Mouse (Mus musculus): ENCODE data around the gene Myrfl. TPM values are rescaled to one million over a fixed set of nuclear protein-coding genes. Genes with fewer than 3 reads are reported as not detected.
A peak's percentile ranks its signal among the peaks of the same experiment; 100 is the strongest.

The Myrfl gene
- polyA plus RNA-seq, 1 experiment from 2014 or later, result 0.04 TPM

DNA sequence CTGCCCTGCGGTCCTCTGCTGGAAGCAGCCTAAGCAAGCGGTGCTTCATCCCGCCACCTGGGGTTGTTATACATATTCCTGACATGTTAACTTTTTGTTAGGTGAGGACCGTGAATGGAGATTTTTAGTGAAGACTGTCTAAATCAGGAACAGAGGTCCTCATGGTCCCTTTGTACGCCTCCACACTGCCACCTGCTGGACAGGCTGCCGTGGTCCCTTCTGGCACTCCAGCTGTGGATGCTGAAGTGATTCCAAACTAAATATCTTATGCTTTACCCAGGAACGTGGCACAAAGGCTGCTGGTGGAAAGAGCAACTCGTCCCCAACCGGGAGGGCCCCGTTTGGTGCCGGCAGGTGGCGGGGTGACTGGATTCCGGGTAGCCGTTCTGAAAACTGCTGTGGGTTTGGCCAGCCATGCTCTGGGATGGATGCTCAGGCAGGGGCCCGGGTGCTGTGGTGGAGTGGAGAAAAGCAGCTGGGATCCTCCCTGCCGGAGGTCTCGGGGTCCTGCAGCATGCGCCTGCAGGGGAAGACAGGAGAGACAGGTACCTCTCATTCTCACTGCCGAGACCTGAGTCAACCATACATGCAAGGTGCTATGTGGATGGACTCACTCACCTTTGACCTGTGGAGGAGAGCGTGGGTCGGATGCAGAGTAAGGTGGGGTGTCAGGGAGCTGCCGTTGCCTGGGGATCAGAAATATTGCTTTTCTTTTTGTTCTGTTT is 47.8 kb downstream of the Myrfl start:
- Histone ChIP-seq H3K4me1 (peaks cover 11% of the 10 kb centered on the region), H3K27me3 (ENCODE audit: low read depth, poor library complexity, severe bottlenecking) (no peaks in the 10 kb centered on the region), H3K4me3 (0 out of 2 replicates have a peak overlapping the region, but pooled peaks have one; percentile 31), H3K9me3 (replicated peaks) (no peaks in the 10 kb centered on the region), H3K27ac (peak overlapping the region; percentile 51; the same call in 1 of the 2 replicates), H3K36me3 (no peaks in the 10 kb centered on the region)
- 26% methylated on average over 22 of the region's 22 CpGs for WGBS
- peak; percentile 95 for DNase-seq (ENCODE audit: low spot score)

DNA sequence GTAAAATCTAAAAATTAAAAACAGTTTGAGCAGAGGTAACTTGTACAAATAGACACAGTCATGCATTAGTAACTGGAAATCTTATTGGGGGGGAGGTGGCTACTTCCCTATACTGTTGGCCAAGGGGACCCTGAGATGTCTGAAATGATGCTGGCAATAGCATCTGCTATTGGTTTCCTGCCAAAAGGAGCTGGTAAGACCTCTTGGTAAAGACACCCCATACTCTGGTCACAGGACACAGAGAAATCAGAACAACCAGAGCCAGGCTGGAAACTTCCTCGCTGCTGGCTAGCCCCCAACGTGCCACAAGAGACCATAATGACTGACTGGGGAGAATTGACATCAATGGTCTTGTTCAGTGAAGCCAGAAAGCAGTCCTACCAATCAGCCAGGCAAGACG is 55.2 kb downstream of the Myrfl start:
- Histone ChIP-seq H3K4me3 (no peak overlapping the region), H3K27me3 (ENCODE audit: low read depth, poor library complexity, severe bottlenecking) (no peaks in the 10 kb centered on the region), H3K36me3 (no peaks in the 10 kb centered on the region), H3K4me1 (no peaks in the 10 kb centered on the region), H3K27ac (no peak overlapping the region), H3K9me3 (replicated peaks) (no peaks in the 10 kb centered on the region)
- WGBS, result 78% methylated on average over 3 of the region's 3 CpGs
- DNase-seq (ENCODE audit: low spot score), result no peak

DNA sequence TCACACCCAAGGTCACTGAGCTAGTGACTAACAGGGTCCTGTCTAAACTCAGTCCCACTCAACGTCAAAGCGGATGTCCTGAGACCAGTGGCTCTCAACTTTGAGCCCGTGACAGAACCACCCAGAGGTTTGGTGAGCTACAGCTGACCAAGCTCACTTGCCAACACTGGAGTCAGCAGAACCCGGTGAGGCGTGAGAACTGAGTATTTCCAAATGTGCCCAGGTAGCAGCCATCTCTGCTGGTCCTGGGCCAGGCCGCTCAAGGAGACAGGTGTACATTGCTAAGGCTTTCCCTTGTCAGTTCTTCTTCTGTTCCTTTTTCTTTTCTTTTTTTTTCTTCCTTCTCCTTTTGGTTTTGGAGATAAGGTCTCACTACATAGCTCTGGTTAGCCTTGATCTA is 66.0 kb downstream of the Myrfl start:
- no peak for DNase-seq (ENCODE audit: low spot score)
- no peaks in the 10 kb centered on the region for H3K27me3 ChIP-seq (ENCODE audit: low read depth, poor library complexity, severe bottlenecking)
- H3K4me1 ChIP-seq, result peaks cover 27% of the 10 kb centered on the region
- no peaks in the 10 kb centered on the region for H3K36me3 ChIP-seq
- H3K27ac ChIP-seq, result no peak overlapping the region
- no peak overlapping the region for H3K4me3 ChIP-seq
- H3K9me3 ChIP-seq (replicated peaks), result no peaks in the 10 kb centered on the region
- 73% methylated on average over 6 of the region's 6 CpGs for WGBS

DNA sequence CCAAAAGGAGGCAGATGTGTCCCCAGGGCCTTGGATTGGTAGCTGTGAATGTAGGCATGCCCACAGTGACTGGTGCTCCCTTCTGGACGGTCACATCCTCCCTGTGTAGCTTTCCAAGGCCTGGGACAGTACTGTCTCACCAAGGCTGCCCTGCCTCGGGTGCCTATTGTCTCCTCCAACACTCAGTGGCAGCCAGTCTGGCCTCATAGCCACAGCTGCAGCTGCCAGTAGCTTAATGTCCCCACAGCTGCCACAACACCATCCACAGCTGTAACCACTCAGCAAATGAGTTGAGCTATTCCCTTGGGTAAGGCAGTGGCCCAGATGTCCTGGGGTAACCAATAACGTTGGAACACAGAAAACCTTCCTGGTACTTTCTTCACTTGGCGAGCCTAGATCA is 68.6 kb downstream of the Myrfl start:
- no peaks in the 10 kb centered on the region for H3K27me3 ChIP-seq (ENCODE audit: low read depth, poor library complexity, severe bottlenecking)
- H3K27ac ChIP-seq, result peak overlapping the region; percentile 85
- no peaks in the 10 kb centered on the region for H3K9me3 ChIP-seq (replicated peaks)
- WGBS, result 61% methylated on average over 4 of the region's 4 CpGs
- no peak overlapping the region for H3K4me3 ChIP-seq
- no peaks in the 10 kb centered on the region for H3K36me3 ChIP-seq
- DNase-seq (ENCODE audit: low spot score), result peak; percentile 62
- H3K4me1 ChIP-seq, result peaks cover 27% of the 10 kb centered on the region

DNA sequence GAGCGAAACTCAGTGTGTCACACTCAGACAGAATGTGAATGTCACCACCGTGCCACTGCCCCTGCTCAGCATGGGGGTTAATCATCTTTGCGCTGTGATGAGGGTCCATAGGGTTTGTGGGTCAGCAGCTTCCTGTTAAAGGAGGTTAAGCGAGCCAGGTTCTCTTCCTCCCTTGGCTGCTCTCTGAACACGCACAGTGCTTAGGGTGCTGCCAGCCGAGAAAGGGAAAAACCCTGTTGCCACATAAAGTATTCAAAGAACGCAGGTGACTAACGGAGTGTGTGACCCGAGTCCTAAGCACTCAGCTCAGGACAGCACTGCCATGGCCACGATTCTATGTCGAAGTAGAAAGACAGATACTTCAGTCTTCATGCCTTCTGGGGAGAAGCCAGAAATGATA is 69.4 kb downstream of the Myrfl start:
- WGBS, result 90% methylated on average over 11 of the region's 11 CpGs
- no peak for DNase-seq (ENCODE audit: low spot score)
- Histone ChIP-seq H3K27me3 (ENCODE audit: low read depth, poor library complexity, severe bottlenecking) (no peaks in the 10 kb centered on the region), H3K4me3 (no peak overlapping the region), H3K36me3 (no peaks in the 10 kb centered on the region), H3K9me3 (replicated peaks) (no peaks in the 10 kb centered on the region), H3K4me1 (peaks cover 32% of the 10 kb centered on the region), H3K27ac (peak overlapping the region; percentile 85)

DNA sequence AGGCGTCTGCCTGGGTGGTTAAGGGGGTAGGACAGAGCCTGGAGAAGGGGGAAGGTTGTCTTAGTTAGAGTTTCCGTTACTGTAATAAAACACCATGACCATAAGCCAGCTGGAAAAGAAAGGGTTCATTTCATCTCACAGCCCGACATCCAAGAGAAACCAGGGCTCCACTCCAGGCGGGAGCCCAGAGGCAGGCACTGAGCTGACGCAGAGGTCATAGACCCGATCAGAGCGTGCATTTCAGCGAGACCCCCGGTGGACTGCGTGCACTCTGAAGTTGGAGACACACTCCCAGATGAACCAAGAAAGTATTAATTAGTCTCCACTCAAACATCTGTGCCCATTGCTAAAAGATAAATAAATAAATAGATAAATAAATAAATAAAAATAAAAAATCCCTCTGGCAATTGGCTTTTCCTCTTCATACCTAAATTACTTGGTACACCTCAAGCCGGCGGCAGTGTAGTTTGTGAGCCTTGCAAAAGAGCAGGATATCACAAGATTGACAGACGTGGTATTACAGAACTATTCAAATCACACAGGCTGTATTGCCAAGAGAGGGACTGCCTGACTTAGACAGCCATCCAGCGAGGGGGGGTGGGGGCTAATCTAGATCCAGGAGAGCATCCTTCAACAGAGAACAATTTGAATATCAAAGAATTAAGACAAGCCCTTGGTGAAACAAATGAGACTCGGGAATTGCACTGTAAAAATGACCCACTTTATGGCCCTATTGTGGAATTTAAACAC is 81.2 kb downstream of the Myrfl start:
- no peak overlapping the region for H3K4me3 ChIP-seq
- WGBS, result 55% methylated on average over 15 of the region's 15 CpGs
- H3K27me3 ChIP-seq (ENCODE audit: low read depth, poor library complexity, severe bottlenecking), result no peaks in the 10 kb centered on the region
- no peaks in the 10 kb centered on the region for H3K36me3 ChIP-seq
- H3K4me1 ChIP-seq, result peaks cover 7% of the 10 kb centered on the region; the same call in 1 of the 2 replicates
- no peaks in the 10 kb centered on the region for H3K9me3 ChIP-seq (replicated peaks)
- H3K27ac ChIP-seq, result no peak overlapping the region
- DNase-seq (ENCODE audit: low spot score), result no peak

DNA sequence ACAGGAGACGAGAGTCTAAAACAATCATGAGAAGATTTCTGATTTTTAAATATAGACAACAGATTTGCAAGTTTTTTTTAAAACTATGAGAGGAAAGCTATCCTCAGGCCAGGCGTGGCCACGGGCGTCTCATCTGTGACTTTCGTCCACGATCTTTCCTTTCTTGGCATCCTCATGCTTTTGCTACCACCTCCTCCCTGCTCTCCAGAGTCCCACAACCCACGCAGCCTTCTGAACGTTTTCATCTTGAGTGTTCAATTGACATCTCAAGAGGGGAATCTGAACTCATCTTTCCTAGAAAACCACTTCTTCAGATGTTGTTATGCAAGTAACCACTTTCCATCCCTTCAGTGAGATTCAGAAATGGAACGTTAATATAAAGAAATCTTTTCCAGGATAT is 83.6 kb downstream of the Myrfl start:
- 94% methylated on average over 9 of the region's 9 CpGs for WGBS
- DNase-seq (ENCODE audit: low spot score), result no peak
- Histone ChIP-seq H3K4me1 (peaks cover 7% of the 10 kb centered on the region; the same call in 1 of the 2 replicates), H3K27ac (no peak overlapping the region), H3K36me3 (no peaks in the 10 kb centered on the region), H3K4me3 (no peak overlapping the region), H3K27me3 (ENCODE audit: low read depth, poor library complexity, severe bottlenecking) (no peaks in the 10 kb centered on the region), H3K9me3 (replicated peaks) (no peaks in the 10 kb centered on the region)

DNA sequence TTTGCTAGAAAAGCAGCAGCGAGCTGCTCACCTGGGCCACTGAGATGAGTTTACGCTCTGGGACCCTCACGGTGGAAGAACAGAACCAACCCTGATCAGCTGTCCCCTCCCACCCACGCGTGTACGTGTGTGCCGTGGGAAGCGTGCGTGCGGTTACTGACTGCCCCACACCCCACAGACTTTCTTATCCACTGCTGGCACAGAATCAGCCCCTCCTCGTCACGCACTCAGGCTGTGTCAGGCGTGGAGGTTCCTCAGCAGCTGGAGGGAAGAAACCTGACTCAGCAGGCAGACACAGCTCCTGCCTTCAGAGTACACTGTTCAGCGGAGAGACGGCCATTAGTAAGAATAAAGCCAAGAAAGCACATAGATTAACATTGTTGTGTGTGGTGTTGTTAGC is 86.0 kb downstream of the Myrfl start:
- Histone ChIP-seq H3K36me3 (no peaks in the 10 kb centered on the region), H3K27me3 (ENCODE audit: low read depth, poor library complexity, severe bottlenecking) (no peaks in the 10 kb centered on the region), H3K9me3 (replicated peaks) (no peaks in the 10 kb centered on the region), H3K27ac (no peak overlapping the region), H3K4me1 (peaks cover 14% of the 10 kb centered on the region; the same call in 1 of the 2 replicates), H3K4me3 (no peak overlapping the region)
- no peak for DNase-seq (ENCODE audit: low spot score)
- WGBS, result 95% methylated on average over 15 of the region's 15 CpGs

DNA sequence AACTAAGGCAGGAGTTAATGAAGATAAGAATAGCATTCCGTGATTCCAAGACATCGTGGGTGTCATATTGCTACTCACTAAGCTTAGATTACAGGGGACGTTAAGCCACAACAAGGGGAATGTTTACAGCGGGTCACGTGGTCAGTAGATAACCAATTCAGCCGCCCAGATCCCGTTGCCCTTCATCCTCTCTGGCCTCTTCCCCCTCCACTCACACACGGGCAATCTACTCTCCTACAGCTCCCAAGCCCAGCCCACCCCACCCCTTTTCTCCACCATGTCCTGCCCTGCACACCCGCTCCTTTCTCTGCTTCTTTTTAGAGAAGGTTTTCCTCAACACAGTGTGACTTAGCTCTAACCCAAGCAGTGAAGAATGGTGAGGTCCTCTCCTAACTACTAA is 87.3 kb downstream of the Myrfl start:
- Histone ChIP-seq H3K4me1 (peaks cover 7% of the 10 kb centered on the region; the same call in 1 of the 2 replicates), H3K27me3 (ENCODE audit: low read depth, poor library complexity, severe bottlenecking) (no peaks in the 10 kb centered on the region), H3K4me3 (no peak overlapping the region), H3K9me3 (replicated peaks) (no peaks in the 10 kb centered on the region), H3K27ac (no peak overlapping the region), H3K36me3 (no peaks in the 10 kb centered on the region)
- no peak for DNase-seq (ENCODE audit: low spot score)
- 76% methylated on average over 9 of the region's 9 CpGs for WGBS

DNA sequence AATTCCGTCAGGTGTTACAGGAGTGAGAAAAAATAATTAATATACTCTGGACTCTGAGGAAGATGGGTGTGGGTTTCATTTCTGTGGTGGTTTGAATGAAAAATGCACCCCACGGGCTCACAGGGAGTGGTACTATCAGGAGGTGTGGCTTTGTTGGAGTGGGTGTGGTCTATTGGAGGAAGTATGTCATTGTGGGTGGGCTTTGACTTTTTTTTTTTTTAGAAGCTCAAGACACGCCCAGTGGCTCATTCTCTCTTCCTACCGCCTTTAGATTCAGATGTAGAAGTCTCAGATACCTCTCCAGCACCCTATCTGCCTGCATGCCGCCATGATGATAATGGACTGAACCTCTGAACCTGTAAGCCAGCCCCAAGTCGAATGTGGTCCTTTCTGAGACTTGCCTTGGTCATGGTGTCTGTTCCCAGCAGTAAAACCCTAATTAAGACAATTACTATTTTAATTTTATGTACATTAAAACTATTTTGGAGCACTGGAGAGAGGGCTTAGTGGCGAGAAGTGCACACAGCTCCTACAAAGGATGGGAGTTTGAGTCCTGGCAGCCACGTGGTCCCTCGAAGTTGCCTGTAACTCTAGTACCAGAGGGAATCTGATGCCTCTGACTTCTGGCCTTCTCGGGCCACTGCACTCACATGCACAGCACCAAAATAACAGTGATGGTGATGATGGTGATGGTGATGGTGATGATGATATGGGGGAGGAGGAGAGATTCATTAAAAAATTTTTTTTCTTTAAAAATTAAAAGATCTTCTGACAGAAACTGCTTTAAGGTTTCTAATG is 88.0 kb downstream of the Myrfl start:
- Histone ChIP-seq H3K9me3 (replicated peaks) (no peaks in the 10 kb centered on the region), H3K4me3 (no peak overlapping the region), H3K36me3 (no peaks in the 10 kb centered on the region), H3K4me1 (peaks cover 7% of the 10 kb centered on the region; the same call in 1 of the 2 replicates), H3K27me3 (ENCODE audit: low read depth, poor library complexity, severe bottlenecking) (no peaks in the 10 kb centered on the region), H3K27ac (no peak overlapping the region)
- WGBS, result 92% methylated on average over 10 of the region's 10 CpGs
- no peak for DNase-seq (ENCODE audit: low spot score)

DNA sequence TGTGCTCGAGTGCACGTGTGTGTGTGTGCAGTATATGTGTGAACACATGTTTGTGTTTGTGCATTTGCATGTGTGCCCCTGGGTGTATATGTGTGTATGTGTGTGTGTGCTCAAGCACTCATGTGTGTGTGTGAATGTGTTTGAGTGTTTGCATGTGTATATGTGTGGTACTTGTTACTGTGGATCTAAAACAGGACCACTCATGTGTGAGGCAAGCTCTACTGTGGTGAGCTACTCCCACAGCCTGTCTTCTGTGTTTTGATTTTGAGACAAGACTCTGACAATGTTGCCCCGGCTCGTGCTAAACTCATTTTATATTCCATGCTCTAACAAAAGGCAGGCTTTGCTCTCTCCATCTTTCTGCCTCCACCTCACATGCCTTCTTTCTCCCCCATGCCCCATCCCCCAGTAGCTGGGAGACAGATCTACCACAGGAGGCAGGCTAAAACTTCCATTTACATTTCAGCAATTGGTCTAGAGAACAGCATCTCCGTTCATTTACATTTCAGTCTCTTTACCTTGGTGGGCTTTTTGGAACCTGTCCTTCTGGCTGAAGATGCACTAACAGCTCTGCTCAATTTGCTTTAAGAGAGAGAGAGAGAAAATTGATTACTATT is 94.4 kb downstream of the Myrfl start:
- Histone ChIP-seq H3K9me3 (replicated peaks) (no peaks in the 10 kb centered on the region), H3K36me3 (no peaks in the 10 kb centered on the region), H3K27me3 (ENCODE audit: low read depth, poor library complexity, severe bottlenecking) (peaks cover 14% of the 10 kb centered on the region; the same call in 1 of the 2 replicates), H3K4me1 (peaks cover 15% of the 10 kb centered on the region; the same call in 1 of the 2 replicates), H3K27ac (no peak overlapping the region), H3K4me3 (no peak overlapping the region)
- WGBS, result 51% methylated on average over 5 of the region's 5 CpGs
- DNase-seq (ENCODE audit: low spot score), result no peak

DNA sequence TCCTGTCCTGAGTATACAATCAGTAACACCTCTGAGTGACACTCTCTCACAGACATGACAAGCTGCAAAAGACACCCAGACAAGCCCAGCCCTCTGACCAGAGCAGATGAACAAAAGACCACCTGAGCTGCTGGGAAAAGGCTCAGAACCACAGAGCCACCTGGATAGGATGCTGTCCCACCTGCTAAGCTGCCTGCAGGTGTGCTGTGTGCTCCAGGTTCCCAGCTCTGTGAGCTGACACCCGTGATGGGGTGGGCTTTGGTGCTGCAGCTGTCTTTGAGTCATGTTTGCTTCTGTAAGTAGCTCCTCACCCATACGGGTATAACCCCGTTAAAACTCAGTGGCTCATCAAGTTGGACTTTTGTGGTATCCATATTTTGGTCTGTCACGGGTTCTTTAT is 95.4 kb downstream of the Myrfl start:
- 64% methylated on average over 4 of the region's 4 CpGs for WGBS
- no peak for DNase-seq (ENCODE audit: low spot score)
- Histone ChIP-seq H3K36me3 (no peaks in the 10 kb centered on the region), H3K9me3 (replicated peaks) (no peaks in the 10 kb centered on the region), H3K4me1 (peaks cover 10% of the 10 kb centered on the region; the same call in 1 of the 2 replicates), H3K27ac (no peak overlapping the region), H3K27me3 (ENCODE audit: low read depth, poor library complexity, severe bottlenecking) (peaks cover 24% of the 10 kb centered on the region; the same call in 1 of the 2 replicates), H3K4me3 (no peak overlapping the region)
